Mouse (Mus musculus) CD4-positive helper T cell, adult 2 months (primary cell): Measurements from ENCODE around the gene Lrrc49.

ENCODE experiments used
- DNase-seq: peaks from one replicate; pipeline ENCODE4 v3.0.0-alpha.2; 2012; ENCODE audit warnings: low read depth, missing footprints, low spot score

Lrrc49 gene

DNA sequence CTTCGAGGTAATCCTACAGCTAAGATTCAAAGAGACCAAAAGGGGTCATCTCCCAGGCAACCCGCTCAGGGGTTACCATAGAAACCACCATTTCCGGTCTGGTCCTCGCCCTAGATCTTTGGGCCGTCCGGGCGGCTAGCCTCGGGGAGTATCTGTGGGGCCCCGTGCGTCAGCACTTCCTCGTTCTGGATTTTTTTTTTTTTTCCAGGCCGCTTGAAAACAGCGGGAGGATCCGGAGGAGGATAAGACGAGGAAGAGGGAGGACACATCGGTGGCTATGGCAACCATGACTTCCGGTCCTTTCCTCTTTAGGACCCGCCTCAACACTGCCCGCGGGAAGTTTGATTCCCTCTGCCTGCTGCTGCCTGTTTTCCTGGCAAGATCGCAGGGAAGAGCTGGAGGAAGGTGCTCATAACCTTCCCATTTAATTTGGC is at the start of gene Lrrc49:
Gene Lrrc49 (minus strand): TSS at position 268 of the 434 bp plus-strand sequence.
- peak; percentile 75 for DNase-seq

DNA sequence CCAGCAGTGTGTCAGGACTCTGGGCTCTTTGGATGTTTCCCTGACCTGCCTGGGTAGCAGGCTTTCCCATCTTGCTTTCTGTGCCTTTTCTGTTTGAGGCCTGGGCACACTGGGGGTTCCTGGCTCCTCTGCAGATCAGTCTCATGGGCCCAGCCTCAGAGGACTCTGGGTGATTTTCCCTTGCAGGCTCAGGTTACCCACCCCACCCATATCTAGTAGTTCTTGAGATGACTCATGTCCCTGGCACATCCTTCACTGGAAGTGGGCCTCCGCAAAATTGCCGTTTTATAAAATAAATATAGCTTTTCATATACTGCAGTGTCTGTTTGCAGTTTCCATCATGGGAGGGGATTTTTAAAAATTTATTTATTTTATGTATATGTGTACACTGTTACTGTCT is 46.4 kb upstream of the Lrrc49 start:
- DNase-seq: no peak

DNA sequence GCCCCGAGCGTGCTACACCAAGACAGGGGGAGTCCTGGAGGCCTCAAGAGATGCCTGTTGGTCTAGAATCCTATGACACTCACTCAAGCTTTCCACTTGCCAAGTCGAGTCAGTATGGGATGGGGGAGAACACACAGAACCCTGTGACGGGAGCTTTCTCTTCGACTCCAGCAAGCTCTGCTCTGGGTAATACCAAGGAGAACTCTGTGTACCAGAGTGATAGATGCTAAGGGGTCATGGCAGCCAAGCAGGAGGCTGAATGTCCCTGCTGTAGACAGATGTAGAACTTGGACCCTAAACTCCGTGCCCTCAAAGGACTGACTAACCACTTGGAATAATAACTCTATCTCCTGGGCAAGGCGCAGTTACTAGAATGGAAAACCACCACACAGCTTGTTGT is 37.0 kb upstream of the Lrrc49 start:
- DNase-seq: no peak

DNA sequence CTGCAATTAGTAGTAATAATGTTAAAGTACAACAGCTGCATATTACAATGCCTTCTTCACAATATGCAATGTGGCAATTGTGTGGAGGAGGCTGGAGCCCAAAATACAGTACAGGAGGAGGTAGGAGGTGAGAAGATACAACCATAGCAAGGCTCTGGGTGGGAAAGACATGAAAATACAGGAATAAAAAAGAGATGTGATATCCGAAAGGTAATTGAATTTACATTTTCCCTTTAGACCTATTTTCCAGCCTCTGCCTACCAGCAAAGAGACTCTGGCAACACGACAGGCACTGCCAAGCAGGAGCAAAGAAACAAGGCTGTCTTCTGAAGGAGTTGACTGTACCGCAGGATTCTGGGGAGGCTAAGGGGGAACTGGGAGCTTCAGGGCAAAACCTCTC is 31.7 kb upstream of the Lrrc49 start:
- no peak for DNase-seq

DNA sequence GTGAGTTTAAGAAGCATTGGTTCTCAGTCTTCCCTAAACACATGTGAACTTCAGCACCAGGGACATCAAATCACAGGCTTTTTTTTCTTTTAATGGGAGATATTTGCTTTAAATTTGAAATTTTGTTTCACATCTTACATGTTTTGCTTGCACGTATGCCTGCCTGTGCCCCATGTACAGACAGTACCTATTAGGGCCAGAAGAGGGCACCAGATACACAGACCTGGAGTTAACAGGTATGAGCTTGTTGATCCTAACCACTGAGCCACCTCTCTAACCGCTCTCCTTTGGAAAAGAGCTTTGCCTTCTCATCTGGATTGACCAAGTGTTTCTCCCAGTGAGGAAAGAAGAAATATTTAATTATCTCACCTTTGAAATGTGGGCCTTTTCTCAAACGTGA is 30.3 kb upstream of the Lrrc49 start:
- peak; percentile 32 for DNase-seq

DNA sequence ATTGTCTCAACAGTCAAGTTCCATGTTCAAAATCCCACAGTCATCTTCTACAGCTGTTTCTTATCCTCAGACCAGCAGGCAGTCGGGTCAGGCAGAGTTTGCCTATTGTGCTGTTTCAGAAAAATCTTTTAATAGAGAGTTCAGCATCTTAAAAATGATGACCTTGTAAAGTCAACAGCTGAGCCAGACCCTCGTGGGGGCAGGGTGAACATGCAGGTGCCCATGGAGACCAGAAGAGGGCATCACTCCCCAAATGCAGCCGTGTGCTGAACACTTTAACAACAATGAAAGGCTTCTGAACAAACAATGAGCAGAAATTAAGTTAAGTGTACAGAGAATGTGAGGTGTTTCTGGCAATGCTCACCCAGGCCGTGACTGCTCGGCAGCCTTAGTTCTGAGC is 27.9 kb upstream of the Lrrc49 start:
- no peak for DNase-seq

DNA sequence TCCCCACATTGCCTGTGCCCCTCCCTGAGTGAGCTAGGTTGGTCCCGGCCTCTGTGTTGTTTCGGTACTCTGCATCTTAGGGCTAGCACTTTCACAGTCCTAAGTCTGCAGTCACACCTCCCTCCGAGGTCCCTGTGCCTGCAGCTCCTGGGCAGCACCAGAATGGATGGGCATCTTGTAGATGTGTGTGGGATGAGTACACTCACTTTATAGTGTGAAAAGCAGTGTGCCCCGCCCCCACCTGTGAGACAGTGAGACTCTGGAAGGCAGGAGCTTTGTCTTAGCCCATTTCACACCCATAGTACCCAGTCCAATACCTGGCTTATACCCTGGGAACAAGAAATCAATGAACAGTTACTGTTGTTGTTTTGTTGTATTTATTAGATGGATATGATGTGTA is 27.3 kb upstream of the Lrrc49 start:
- no peak for DNase-seq

DNA sequence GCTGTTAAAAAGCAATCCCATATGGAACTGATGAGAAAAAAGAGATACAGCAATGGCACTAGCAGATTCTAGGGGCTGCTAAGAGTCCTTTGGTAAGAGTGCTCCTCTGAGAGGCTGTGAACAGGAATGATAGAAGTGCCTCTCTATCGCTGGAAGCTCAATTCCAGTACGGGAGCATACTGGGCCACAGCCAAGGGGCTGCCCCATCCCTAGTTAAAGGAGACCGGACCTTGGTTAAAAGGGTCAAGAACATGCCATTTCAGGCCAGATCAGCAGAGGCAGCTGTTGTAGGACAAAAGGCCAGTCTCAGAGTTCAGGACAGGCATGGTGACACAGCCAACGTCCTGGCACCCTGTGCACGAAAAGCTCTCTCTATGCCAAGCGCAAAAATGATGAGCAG is 26.2 kb upstream of the Lrrc49 start:
- DNase-seq: no peak

DNA sequence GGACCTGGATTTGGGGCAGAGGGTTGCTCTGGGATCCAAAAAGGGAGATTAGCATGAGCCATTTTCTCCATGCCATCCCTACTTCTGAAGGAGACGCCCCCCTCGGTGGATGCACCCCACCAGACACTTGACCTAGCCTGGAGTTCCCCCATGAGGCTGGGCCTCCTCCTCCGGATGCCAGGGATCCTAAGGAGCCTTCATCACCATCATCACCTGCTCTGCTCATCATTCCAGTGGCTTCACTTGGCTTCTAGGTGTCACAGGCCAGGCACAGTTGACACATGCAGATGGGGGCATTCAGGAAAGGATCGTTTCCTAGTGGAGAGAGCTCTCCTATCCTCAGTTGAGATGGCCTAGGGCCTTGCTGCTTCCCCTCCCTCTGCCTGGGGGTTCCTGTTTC is 25.7 kb upstream of the Lrrc49 start:
- DNase-seq: no peak

DNA sequence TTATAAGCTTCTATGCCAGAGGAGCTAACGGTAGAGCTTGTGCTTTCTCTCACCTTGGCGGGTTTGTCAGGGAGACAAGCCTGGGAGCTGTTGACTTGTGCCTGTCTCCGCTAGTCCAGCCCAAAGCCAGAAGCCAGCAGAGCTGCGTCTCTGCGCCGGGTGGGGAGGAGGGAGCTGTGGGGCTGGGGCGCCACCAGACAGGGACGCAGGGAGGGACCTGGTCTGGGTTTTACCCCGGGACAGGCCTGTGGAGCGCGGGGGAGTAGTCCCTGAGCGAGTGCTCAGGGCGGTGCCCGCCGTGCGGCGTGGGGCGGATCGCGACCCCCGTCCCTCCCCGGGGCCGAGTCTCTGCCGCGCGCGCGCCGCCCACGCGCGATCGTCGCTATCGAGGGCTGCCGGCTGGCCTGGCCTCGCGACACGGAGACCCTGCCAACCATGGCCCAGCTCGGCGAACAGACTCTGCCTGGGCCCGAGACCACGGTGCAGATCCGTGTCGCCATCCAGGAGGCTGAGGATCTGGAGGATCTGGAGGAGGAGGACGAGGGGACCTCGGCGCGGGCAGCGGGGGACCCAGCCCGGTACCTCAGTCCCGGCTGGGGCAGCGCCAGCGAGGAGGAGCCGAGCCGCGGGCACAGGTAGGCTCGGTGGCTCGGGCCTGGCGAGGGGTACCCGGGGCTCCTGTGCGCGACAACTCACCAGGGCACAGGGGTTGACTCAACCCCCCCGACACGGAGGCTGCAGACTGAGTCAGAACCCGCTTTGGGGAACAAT is 25.0 kb upstream of the Lrrc49 start, which contains the start of gene Larp6:
Gene Larp6 (plus strand): TSS at position 219 of the 771 bp plus-strand sequence.
- peak; percentile 11 for DNase-seq

DNA sequence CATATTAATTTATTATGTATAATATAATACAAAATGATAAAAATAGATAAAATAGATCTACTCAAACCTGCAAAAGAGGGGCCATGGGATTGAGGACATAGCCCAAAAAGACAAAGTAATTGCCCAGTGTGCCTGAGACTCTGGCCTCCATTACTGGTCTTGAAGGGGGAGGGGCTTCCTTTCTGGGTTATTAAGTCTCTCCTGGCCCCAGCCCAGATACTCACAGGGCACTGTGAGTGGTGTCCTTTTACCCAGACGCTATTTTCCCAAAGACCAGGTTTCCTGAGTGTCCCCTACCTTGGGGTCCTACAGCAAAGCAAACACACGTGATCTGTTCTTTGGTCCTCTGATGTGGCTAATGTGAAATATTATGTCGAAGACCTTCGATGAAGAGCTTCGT is 24.1 kb upstream of the Lrrc49 start:
- no peak for DNase-seq

DNA sequence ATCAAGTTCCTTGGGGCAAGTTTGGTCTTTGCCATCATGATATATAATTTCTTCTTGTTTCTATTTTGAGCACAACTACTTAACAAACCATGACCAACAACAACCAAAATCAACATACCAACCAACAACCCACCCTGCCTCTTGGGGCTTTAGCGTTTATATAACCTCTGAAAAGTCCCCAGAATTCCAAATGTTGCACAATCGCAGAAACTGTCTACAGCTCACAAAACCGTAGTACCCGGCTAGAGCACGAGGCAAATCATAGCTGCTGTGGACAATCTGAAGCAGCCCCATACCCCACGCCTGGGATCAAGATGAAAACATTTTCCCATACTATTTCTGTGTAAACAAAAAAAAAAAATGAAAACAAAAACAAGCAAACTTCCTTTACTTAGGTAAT is 21.8 kb upstream of the Lrrc49 start:
- no peak for DNase-seq

DNA sequence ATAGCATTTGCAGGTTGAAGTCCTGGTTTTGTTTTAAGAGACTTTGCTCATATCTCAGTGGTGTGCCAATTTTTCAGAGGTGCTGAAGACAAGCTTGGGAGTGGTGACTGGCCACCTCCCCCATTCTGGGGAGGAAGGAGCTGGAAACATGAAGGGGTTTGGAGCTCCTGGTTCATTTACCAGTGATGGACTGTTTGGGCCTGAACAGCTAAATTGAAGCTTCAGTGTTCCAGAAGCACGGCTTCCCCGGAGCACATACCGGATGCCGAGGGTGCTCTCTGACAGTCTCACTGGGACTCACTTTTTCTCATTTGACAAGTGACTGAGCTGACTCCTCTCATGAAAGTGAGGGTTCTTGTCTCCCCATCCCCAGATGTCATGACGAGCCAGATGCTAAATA is 20.6 kb upstream of the Lrrc49 start:
- no peak for DNase-seq

DNA sequence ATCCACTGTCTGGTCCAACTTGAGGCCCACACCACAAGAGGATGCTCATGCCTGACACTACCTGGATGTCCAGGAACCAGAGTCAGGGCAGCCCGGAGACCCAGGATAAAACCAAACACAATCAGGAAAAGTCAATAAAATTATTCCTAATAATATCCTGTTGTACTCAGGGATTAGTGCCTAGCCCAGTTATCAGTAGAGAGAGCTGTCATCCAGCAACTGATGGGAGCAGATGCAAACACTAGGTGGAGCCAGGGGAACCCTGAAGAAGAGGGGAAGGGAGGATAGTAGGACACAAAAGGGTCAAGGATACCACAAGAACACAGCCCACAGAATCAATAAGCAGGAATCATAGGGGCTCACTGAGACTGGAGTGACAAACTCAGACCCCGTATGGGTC is 19.6 kb upstream of the Lrrc49 start:
- no peak for DNase-seq

DNA sequence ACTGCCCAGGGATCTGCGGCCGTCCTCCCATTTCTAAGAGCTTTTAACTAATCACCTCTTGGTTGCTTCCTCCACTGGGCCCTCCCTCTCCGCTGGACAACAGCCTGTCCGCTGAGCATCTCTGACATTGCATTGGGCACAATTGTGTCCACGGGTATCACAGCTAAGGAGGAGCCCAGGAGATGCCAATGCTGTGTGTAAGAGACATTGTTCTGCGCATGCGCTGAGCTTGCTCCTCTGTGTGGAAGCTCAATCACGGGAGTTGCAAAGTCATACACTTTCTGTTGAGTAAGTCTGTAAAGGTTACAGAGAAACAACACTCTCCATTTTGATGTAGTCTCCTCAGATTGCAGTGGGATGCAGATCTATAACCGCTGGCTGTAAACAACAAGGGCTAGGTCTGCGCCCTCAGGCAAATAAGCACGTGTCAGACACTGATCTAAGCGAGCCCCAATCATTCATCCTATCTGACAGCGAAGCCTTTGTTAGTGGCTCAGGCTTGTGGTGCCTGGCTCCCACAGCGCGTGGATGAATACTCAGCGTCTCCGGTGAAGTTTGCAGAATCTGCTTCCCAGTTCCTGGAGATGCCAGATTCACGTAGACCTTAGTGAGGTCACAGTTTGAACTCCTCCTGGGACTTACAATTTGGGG is 11.7 kb upstream of the Lrrc49 start:
- no peak for DNase-seq

DNA sequence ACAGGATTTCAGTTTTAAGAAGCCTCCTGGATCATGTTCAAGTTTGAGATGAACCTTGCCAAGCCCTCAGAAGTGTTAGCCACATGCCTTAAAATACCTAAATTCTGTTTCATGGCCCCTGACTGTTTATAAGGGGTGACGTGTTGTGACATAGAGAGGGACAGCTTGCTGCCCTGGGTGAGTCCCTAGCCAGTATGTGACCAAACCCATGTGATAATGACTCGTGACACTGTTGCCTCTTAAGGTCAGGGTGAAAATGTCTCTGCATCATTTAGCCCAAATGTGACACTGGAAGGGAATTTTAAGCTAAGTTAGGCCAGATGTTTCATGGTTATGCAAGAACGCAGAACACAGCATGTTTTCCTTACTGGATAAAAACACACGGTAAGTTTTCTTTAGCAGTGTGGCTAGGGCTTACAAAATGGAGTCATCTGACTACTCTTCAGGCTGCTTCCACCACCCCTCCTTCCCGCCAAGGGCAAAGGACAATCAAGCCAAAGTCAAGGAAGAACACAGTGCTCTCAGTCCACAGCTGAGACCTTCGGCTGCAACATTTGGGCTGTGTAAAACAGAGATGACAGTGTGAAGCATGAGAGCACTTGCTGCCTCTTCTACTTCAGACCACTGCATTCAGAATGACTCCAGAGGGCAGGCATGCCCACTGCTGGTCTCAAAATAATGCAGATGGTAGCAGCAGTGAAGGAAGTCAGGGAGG is 8.5 kb upstream of the Lrrc49 start:
- DNase-seq: no peak

DNA sequence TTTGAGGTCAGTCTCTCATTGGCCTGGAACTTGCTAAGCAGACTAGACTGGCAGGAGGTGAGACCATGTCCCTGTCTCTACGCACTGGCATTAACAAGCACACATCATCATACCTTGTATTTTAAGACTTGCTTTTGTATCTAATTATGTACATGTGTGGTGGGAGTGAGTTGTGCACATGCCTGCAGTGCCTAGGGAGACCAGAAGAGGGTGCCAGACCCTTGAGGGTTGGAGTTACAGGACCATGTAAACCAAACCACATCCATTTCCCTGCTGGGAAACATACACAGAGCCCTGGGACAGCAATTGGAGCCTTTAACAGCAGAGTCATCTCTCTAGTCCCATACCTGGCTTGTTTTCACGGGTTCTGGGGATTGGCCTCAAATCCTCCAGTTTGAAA is 6.0 kb upstream of the Lrrc49 start:
- no peak for DNase-seq

DNA sequence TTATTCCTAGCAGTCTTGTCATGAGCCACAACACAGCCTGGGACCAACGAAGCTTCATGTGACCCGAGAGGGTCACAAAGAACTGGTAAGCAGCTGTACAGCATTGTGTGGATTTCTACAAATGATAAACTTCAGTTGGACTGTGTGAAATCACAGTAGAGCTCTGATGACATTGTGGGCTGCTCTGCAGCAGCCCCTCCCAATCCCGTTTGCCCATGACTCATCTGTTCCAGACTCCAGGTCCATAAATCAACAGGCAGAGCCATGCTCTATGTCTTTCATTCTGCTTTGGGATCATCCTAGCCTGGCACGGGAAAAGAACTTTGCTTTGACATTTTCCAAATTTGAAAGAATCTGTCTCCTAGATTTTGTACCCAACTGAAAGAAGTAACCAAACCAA is 4.7 kb upstream of the Lrrc49 start:
- no peak for DNase-seq

DNA sequence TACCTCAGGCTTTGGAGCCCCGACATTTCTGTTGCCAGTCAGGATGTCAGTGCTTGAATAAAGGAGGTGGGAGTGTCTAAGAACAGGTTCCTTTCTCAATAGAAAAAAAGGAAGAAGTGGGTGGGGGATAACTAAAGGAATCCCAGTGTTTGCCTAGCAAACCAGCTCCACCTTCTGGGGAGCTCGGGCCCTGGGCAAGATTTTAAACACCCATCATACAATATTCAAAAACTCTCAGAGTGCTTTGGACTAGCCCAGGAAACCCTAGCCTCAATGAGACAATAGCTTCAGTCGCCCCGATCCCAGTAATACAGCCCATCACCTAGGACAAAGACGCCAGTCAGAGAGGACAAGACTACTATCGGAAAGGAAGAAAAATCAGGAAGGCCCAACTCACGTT is 543 bp downstream of the Lrrc49 start:
- no peak for DNase-seq

DNA sequence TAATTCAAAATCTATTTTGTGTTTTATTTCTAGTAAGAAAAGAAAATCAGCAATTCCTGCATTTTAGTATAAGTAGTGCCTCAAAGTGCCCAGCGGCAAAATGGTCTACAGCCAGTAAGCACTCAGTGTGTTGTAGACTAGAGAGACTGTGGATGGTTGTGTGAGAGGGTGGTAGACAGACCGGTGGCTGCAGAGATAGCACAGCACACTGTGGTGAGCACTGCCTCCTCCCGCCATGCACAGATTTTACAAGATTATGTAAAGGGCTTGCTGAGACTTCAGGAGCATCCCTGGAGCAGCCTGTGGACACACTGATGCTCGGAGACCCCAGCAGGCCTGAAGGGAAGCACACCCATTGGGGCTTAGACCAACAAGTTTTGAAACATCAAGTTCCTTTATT is 5.2 kb downstream of the Lrrc49 start:
- no peak for DNase-seq

DNA sequence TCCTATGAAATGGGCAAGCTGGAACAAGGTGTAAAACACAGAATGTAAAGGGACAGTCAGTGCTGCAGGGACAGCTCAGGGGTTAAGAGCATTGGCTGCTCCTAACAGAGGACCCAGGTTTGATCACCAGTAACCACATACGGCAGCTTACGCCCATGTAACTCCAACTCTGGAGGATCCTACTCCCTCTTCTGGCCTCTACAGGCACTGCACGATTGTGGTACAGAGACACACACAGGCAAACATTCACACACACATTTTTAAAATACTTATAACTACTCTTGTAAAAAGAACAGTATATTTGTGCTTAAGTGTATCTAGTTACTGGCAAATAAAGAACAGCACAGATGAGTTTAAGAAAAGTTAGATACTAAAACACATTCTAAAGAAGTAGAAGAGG is 7.0 kb downstream of the Lrrc49 start:
- no peak for DNase-seq

DNA sequence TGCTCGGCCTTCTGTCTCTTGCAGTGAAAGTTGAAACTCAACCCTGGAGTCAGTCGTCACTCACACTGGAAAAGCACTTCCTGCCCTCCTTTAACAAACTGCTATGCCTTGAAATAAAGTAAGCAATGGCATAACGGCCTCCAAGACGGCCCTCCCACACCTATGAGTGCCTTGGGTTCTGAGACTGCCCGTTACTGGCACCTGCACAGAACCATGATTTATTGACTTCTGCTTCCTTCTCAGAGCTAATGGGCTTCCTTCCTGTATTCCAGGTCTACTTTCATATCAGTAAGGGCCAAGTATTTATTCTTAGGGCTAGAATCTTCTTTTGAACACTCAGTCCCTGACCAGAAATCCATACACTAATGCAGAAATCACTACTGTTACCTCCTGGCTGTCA is 9.0 kb downstream of the Lrrc49 start:
- DNase-seq: no peak

DNA sequence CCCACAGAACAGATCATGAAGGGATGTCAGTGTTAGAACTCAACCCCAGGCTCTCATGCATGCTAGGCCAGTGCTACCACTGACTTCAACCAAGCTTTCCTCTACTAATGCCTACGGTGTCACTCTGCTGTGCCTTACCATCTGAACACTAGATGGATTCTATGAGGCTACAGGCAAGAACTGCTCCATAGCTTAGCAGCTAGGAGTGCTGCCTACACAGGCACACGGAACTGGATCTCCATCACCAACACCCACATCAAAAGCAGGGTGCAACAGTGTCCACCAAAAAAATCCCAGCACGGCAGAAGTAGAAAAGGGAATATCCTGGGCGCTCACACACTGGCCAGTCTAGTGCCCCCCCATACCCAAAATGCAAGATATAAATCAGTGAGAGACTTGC is 11.5 kb downstream of the Lrrc49 start:
- DNase-seq: no peak
